Mouse (Mus musculus): ENCODE data around the gene Scaf8.

Gene Scaf8

DNA sequence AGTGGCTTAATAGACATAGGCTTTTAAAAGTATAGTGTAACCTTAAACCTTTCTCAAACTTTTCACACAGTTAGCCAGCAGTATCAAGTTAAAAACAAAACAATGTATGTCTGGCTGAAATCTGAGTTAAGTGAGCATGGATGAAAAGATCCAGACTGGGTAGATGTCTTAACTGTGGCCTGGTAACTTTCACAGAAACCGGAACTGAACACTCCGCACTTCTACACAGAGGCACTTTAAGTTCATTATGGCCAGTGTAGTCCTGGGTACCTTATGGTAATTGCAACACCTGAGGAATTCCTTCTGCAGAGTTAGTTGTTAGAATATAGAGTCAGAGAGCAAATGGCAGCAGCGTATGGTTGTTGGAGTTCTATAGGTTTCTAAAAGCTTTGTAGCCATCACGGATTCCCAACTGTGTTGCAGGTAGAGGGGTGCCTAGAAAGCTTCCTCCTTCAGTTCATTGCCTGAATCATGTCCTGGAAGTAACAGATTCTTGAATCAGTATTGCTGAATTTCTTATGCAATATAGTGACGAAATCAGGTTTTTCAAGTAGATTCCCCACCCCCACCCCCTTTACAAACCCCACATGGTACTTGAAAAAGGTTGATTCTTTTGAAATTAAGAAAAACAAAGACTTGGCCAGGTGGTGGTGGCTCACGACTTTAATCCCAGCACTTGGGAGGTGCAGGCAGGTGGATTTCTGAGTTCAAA, 92.9 kb downstream of the Scaf8 start:
- no peak for DNase-seq (ENCODE audit: low read depth, low spot score)

- no peak for DNase-seq (ENCODE audit: low read depth, low spot score)
Observed at GRCm38 (mm10) chr17:3208471-3208870, 93.7 kb downstream of the Scaf8 start.

GRCm38 (mm10) chr17:3209581-3209980, 94.8 kb downstream of the Scaf8 start:
- DNase-seq (ENCODE audit: low read depth, low spot score), result no peak

GRCm38 (mm10) chr17:3210134-3210533, 95.4 kb downstream of the Scaf8 start:
- DNase-seq (ENCODE audit: low read depth, low spot score), result no peak

DNA sequence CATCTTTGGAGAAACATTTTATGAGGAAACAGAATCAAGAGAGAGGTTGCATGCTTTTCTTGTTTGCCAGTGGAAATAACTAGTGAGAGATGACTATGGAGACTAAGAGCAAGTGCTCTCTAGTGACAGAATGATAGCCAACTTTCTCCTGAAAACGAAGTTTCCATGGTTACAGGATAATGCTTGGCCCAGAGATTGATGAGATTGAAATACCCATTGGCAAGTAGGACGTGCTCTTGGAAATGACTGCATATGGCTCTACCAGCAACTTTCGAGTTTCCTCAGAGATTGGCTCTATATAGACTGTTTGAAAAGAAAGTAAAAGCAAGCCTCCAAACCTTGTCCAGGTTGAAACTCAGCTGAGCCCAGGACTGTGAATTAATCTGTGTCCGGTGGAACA, 97.3 kb downstream of the Scaf8 start:
- DNase-seq (ENCODE audit: low read depth, low spot score), result no peak

- no peak for DNase-seq (ENCODE audit: low read depth, low spot score)
Observed at GRCm38 (mm10) chr17:3212886-3213285, 98.1 kb downstream of the Scaf8 start.

- DNase-seq (ENCODE audit: low read depth, low spot score), result no peak
Observed at GRCm38 (mm10) chr17:3214852-3215251, 100.1 kb downstream of the Scaf8 start.

- no peak for DNase-seq (ENCODE audit: low read depth, low spot score)
Observed at GRCm38 (mm10) chr17:3217023-3217422, 102.3 kb downstream of the Scaf8 start.

DNA sequence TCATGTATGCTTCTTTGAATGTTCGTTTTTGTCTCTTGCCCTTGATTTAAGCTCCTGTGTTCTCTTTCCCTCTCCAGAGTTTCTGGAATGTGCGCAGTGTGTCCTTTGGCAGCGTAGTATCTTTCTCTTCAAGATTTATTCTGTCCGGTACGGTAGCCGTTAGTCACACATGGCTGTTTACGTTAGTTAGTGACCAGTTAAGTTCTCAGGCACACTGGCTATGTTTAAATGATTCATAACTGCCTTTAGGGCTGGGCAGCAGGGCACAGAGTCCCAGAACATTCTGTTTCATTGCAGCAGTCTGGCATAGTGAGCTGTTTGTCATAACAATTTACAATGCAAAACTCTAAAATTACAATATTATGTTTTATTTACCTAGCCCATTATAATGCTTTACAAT, 103.6 kb downstream of the Scaf8 start:
- DNase-seq (ENCODE audit: low read depth, low spot score), result no peak

DNA sequence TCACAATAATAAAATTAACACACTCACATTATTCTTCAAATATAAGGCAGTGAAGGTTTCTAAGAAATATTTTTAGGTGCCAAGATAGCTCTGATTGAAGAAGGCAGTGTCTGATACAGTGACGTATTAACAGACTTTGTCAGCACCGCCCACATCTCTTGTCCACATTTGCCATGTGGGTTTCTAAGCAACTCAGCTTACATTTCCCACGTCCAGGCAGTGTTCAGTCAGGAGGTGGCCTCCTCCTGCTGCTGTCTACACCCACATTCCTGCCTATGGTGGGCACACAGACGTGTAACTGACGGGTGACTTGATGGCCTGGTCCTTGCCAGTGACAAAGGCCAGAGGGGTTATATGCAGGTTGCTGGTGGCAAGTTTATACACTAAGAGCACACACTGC, 104.1 kb downstream of the Scaf8 start:
- DNase-seq (ENCODE audit: low read depth, low spot score), result no peak

GRCm38 (mm10) chr17:3220201-3220600, 105.4 kb downstream of the Scaf8 start:
- no peak for DNase-seq (ENCODE audit: low read depth, low spot score)

- no peak for DNase-seq (ENCODE audit: low read depth, low spot score)
Observed at GRCm38 (mm10) chr17:3223071-3223470, 108.3 kb downstream of the Scaf8 start.

DNA sequence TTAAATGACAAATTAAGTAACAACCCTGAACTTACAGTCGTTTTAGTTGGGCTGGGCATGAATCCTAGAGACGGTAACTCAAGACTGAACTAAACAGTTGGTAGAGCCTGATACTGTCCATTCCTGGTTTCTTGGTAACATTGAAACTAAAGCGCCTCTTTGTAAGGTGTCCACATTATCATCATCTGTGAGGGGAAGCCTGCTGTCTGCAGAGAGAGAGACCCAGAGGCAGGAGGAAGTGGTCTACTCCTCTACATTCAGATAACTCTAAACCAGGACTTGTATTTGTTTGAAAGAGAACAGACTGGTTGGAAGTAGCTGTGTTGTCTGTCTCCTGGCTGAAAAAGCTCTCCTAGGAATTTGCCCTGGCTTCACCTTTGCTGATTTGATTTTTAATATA, 108.9 kb downstream of the Scaf8 start:
- DNase-seq (ENCODE audit: low read depth, low spot score), result no peak

DNA sequence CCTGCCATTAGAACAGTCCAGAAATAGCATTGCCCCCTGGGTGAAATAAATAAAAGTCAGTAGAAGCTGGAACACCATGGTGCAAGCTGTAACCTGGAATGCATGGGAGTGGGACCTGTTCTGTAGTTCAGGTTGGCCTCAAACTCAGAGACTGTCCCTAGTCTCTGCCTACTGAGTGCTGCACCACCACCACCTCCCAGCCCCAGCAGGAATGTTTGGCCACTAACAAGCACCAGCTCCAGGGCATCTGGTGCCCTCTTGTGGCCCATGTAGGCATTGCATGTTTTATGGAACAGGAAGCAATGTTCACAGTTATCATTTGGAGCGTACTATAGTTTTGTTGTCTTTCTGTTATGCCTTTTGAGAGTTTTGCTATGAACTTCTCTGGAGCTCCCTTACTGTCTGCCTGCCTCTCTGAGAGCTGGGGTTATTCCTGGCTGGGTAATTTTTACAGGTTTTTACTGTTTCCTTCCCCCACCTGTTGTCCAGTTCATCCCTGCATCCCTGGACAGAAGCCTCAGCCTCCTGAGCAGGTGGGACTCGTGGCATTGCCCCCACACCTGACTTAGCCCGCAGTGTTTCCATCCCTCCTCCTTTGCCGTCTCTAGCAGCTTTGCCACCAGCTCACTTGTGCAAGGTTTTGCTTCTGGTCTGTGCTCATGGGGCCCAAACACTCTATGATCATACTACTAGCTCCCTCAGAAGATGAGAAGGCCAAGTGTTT, 109.8 kb downstream of the Scaf8 start:
- DNase-seq (ENCODE audit: low read depth, low spot score), result peak; percentile 79

GRCm38 (mm10) chr17:3230231-3231000, 115.6 kb downstream of the Scaf8 start:
- peak; percentile 61 for DNase-seq (ENCODE audit: low read depth, low spot score)

- DNase-seq (ENCODE audit: low read depth, low spot score), result no peak
Observed at GRCm38 (mm10) chr17:3232626-3233025, 117.9 kb downstream of the Scaf8 start.

- no peak for DNase-seq (ENCODE audit: low read depth, low spot score)
Observed at GRCm38 (mm10) chr17:3243672-3244071, 128.9 kb downstream of the Scaf8 start.

- no peak for DNase-seq (ENCODE audit: low read depth, low spot score)
Observed at GRCm38 (mm10) chr17:3244881-3245739, 130.3 kb downstream of the Scaf8 start.

GRCm38 (mm10) chr17:3246665-3247370, 132.0 kb downstream of the Scaf8 start:
- no peak for DNase-seq (ENCODE audit: low read depth, low spot score)

All from forelimb bud, embryonic 11.5 days (tissue).